Mouse (Mus musculus): ENCODE results near the gene Gjb5.

Gene Gjb5

DNA sequence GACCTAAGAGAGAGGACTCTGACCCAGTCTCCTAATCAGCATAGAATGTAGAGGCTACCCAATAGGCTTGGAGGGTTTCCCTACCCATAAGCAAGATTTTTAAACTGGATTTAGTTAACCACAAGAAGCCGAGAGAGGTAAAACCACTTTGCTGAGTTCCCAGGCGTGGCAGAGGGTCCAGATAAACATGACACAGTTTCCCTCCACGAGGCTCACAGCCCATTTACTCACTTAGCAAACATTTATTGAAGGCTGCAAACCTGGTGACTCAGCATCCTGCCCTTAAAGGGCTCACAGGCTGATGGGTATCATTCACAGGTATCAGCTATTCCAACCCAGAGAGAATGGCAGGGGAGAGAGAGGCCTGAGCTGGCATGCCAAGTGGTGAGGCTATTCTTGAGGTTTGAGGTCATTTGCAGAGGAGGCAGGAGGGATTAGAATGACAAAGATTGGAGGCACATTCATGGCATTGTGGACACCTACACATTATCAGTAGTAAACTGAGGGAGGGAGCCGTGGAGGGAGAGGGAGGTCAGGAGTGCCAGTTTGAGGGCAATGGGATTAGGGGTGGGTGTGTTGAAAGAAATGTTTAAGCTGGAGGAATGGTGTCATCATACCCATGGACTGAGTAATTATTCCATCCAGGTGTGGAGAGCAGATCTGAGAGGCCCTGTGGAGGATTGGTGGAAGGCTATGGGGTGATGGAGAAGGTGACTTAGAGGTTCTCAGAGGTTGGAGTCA lies 8.3 kb downstream of the Gjb5 start:
- DNase-seq (ENCODE audit: low spot score in 2 of 2), result no peak

GRCm38 (mm10) chr4:127345000-127345399 lies 13.0 kb downstream of the Gjb5 start:
- DNase-seq (ENCODE audit: low spot score in 2 of 2), result no peak

GRCm38 (mm10) chr4:127341372-127341771 lies 16.6 kb downstream of the Gjb5 start:
- DNase-seq (ENCODE audit: low spot score in 2 of 2), result no peak

DNA sequence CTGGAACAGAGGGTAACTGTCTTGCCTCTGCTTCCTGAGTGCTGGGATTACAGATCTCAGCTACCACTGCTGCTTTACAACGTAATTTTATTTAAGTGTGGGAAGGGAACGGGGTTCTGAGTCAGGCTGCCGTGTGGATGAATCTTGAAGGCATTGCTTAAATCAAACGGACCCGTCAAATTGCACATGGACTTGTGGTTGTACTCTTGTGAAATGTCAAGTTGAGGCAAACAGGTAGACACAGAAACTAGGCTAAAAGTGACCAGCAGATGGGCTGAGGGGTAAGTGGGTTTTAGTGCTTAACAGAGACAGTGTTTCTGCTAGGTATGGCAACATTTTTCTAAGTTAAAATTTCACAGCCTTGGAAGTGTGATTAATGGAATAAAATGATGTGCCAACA lies 20.3 kb downstream of the Gjb5 start:
- no peak for DNase-seq (ENCODE audit: low spot score in 2 of 2)

GRCm38 (mm10) chr4:127334870-127335504 lies 23.0 kb downstream of the Gjb5 start:
- DNase-seq (ENCODE audit: low spot score in 2 of 2), result no peak

GRCm38 (mm10) chr4:127331171-127331570 lies 26.8 kb downstream of the Gjb5 start:
- DNase-seq (ENCODE audit: low spot score in 2 of 2), result no peak

DNA sequence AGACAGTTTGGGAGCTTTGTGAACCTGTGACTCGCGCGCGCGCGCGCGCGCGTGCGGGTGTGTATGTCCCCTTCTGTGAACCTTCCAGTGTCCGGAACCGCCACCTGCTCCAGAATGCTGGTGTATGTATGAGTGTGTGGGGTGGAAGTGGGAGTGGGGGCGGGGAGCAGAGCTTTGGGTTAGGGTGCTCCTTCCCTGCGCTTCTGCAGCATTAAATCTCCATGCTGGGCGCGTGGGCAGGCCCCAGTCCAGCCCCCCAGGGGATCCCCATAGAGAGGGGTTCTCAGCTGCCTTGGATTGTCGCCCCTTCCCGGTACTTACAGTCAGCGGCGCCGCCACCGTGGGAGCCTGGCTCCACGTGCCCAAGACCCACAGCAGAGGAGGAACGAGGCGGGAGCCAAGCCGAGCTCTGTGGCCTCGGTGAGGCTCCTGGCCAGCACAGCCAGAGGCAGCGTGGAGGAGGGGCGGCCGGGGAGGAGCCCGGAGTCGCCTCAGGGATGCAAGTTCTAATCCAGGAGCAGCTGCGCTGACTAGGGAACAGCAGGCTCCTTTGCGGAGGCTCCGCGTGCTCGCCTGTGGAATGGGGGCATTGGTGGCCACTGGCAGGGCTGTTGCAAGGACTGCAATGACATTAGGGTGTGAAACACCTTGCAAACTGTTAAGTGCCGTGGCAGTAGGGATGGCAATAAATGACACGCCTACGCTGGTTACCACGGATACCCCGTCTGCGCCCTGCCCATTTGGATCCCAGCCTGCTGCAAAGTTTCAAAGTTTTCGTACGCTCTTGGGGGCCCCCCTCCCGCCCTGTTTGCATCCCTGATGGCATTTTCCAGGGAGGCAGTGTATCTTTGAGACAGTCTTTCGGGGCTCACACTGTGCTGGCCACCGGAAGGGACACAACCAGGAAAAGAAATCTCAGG lies 27.5 kb downstream of the Gjb5 start, which contains the start of gene Gjb3:
Gene Gjb3, minus strand, starts transcription at position 664 of the 920 bp plus-strand sequence.
- no peak for DNase-seq (ENCODE audit: low spot score in 2 of 2)

DNA sequence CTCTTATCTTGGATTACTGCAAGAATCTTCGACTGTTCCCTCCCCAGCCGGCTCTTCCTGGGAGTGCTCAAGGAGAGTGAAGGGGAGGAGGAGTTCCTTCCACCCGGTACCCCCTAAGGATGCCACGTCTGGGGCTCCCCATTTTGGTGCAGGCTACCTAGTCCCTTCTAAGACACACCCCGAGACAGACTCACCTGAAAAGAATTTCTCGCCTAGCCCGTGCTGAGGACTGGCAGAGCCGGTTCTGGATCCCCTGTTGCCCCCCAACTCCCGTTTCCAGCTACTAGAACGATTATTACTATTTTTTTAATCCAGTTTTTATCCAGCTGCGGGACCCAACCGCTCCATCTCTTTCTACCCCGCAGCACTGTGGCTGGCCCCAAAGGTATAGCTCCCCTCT lies 28.2 kb downstream of the Gjb5 start:
- no peak for DNase-seq (ENCODE audit: low spot score in 2 of 2)

- no peak for DNase-seq (ENCODE audit: low spot score in 2 of 2)
Observed at GRCm38 (mm10) chr4:127329046-127329445, 28.9 kb downstream of the Gjb5 start.

DNA sequence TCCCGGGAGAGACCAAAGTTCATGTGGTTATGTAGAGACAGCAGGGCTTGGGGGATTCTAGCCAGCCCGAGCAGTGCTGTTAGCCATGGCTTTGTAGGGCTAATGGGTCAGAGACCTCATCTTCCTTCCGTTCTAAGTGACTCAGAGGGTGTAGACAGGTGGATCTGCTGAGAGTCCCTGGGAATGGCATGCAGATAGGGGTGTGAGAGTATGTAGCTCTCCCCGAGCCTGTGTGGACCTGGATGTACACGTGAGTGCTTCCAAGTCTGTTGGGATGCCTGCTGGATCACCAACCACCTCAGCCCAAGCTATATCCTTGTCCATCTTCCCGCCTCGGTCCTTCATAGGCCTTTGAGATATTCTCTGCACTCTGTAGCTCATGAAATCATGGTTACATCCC lies 29.6 kb downstream of the Gjb5 start:
- DNase-seq (ENCODE audit: low spot score in 2 of 2), result no peak

- DNase-seq (ENCODE audit: low spot score in 2 of 2), result no peak
Observed at GRCm38 (mm10) chr4:127327749-127328148, 30.2 kb downstream of the Gjb5 start.

- no peak for DNase-seq (ENCODE audit: low spot score in 2 of 2)
Observed at GRCm38 (mm10) chr4:127327258-127327657, 30.7 kb downstream of the Gjb5 start.

GRCm38 (mm10) chr4:127325276-127325675 lies 32.7 kb downstream of the Gjb5 start:
- no peak for DNase-seq (ENCODE audit: low spot score in 2 of 2)

- DNase-seq (ENCODE audit: low spot score in 2 of 2), result peak; percentile 37 to 73
Observed at GRCm38 (mm10) chr4:127324759-127325158, 33.2 kb downstream of the Gjb5 start.

DNA sequence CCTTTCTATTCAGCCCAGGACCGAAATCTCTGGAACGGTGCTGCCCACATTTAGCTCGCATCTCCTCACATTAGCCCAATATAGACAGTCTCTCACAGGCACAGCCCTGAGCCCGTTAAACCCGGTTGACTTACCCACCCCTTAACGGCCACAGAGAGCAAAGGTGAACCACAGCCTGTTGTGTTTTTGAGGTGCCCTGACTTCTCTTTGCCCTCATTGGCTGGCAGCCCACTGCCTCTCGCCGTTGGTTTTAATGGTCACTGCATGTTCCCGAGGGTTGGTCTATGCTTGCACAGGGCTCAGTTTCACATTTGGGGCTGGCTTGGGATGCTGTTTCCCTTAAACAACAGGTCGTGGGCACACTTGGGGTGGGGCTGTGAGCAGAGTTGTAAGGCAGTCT lies 33.7 kb downstream of the Gjb5 start:
- no peak for DNase-seq (ENCODE audit: low spot score in 2 of 2)

DNA sequence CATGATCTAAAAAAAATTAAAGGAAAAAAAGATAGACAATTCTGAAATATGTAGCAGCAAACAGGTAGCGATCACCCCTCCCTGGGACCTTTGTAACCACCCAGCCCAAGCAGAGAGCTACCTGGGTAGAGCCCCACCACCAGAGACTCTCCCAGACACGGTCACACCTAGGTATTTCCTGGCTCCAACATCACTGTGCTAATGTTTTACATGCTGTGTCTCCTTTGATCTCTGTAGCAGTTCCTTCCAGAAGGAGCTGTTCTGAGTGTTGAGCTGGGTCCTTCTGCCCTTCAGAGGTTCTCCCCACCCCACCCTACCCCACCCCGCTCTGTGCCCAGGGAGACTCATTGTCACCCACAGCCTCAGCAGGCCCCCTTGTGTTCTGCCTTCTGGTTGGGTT lies 34.3 kb downstream of the Gjb5 start:
- no peak for DNase-seq (ENCODE audit: low spot score in 2 of 2)

GRCm38 (mm10) chr4:127319613-127320012 lies 38.4 kb downstream of the Gjb5 start:
- peak in 1 of 2 experiments; percentile 56 for DNase-seq (ENCODE audit: low spot score in 2 of 2)

DNA sequence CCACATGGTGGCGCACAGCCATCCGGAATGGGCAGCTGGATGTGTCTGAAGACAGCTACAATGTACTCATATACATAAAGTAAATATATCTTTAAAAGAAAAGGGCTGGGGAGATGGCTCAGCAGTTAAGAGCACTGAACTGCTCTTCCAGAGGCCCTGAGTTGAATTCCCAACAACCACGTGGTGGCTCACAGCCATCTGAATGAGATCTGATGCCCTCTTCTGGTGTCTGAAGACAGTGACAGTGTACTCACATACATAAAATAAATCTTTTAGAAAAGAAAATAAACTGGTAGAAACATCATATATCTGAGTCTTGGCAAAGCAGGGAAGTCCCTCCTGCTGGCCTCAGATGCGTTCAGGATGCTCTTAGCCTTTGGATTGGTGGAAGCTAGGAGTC lies 40.8 kb downstream of the Gjb5 start:
- DNase-seq (ENCODE audit: low spot score in 2 of 2), result no peak

- no peak for DNase-seq (ENCODE audit: low spot score in 2 of 2)
Observed at GRCm38 (mm10) chr4:127315753-127316152, 42.2 kb downstream of the Gjb5 start.

DNA sequence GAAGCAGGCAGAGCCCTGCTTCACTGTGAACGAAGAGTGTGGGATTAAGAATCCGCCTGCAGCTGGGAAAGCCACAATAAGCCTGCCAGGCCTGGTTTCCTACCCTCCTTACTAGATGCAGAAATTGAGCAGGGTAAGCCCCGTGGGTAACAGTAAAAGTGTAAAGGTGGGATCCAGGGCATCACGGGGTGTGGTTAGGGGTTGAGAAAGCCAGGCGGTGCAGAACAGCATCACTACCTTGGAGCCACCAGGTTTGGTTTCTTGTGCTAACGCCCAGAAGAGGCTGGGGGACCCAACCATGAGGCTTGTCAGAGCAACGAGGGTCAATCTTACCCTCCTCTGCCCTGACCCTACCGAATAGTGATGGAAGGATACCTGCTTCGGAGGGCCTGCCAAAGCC lies 43.4 kb downstream of the Gjb5 start:
- no peak for DNase-seq (ENCODE audit: low spot score in 2 of 2)

DNA sequence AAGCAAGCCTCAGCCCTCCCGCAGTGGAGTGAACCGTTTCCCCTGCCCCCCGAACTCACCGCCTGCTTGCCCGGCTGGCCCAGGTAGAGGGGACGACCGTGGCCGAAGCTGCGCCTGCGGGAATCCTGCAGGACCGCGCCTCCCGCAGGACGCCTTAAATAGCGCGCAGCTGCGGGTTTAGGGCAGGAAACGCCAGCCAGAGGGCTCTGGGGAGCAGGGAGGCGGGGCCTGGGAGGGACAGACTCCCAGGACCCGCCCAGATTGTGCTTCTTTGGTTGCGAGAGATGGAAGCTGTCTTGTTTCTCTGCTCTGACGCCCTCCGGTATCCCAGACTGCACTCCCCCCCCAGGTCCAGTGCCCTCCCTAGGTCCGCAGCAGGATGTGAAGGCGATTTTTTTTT lies 44.1 kb downstream of the Gjb5 start, which contains the start of gene Gja4:
Gene Gja4, minus strand, starts transcription at position 179 of the 400 bp plus-strand sequence.
- DNase-seq (ENCODE audit: low spot score in 2 of 2), result peak; percentile 29 to 56

- no peak for DNase-seq (ENCODE audit: low spot score in 2 of 2)
Observed at GRCm38 (mm10) chr4:127312349-127312748, 45.6 kb downstream of the Gjb5 start.

Data from frontal cortex, postnatal 14 days (tissue).